Mouse (Mus musculus): ENCODE results near the gene Atp5j. TPM values are rescaled to one million over a fixed set of nuclear protein-coding genes. Genes with fewer than 3 reads are reported as not detected.

Gene Atp5j
- total RNA-seq, 2 experiments from 2014 or later = 355 to 408 TPM

DNA sequence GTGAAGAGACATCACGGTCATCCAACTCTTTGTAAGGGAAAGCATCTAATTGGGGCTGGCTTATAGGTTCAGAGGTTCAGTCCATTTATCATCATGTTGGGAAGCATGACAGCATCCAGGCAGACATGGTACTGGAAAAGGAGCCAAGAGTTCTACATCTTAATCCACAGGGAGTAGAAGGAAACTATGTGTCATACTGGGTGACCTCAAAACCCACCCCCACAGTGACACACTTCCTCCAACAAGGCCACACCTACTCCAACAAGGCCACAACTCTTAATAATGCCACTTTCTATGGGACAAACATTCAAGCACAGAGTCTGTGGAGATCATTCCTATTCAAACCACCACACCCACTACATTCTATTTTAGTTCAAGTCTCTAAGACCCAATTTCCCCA lies 25.2 kb downstream of the Atp5j start:
- DNase-seq (ENCODE audit: extremely low spot score in 1 of 2, low spot score in 1 of 2) = no peak

- no peak for DNase-seq (ENCODE audit: extremely low spot score in 1 of 2, low spot score in 1 of 2)
Measured at GRCm38 (mm10) chr16:84807874-84808273, 27.6 kb downstream of the Atp5j start.

DNA sequence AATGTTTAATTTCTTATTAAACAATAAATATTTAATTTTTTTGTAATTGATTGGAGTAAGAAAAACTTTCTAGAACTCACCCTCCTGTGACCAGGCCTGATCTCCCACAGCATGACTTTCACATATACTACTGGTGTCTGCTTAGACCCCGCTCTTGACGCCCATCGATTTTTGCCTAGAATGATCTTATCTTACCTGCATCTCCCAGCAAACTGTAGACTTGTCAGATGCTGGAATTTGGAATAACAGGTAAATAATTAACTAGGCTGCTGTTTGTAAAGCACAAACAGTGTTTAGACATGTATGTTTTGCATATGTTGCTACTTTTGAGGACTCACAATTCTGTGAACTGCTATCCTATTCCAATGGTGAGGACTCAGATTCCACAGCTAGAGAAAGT lies 29.2 kb downstream of the Atp5j start:
- no peak for DNase-seq (ENCODE audit: extremely low spot score in 1 of 2, low spot score in 1 of 2)

GRCm38 (mm10) chr16:84804866-84805265 lies 30.6 kb downstream of the Atp5j start:
- no peak for DNase-seq (ENCODE audit: extremely low spot score in 1 of 2, low spot score in 1 of 2)

- DNase-seq (ENCODE audit: extremely low spot score in 1 of 2, low spot score in 1 of 2) = no peak
Measured at GRCm38 (mm10) chr16:84802217-84802616, 33.2 kb downstream of the Atp5j start.

DNA sequence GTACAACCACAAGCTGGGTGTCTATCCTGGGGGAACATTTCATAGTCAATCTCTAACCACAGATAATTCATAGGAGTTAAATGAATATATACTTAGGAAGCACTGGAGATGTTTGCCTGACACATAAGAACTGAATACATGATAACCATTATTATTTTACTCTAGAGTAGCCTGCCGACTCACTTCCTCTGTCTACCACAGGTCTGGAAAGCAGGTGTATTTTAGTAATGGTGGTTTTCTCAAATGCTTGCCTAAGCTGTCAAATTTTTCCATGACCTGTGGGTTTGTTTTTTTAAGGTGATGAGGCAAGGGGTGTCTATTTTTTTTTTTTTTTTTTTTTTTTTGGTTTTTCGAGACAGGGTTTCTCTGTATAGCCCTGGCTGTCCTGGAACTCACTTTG lies 35.4 kb downstream of the Atp5j start:
- DNase-seq (ENCODE audit: extremely low spot score in 1 of 2, low spot score in 1 of 2) = no peak

GRCm38 (mm10) chr16:84796678-84797077 lies 38.7 kb downstream of the Atp5j start:
- DNase-seq (ENCODE audit: extremely low spot score in 1 of 2, low spot score in 1 of 2) = no peak

- DNase-seq (ENCODE audit: extremely low spot score in 1 of 2, low spot score in 1 of 2) = no peak
Measured at GRCm38 (mm10) chr16:84795337-84795736, 40.1 kb downstream of the Atp5j start.

DNA sequence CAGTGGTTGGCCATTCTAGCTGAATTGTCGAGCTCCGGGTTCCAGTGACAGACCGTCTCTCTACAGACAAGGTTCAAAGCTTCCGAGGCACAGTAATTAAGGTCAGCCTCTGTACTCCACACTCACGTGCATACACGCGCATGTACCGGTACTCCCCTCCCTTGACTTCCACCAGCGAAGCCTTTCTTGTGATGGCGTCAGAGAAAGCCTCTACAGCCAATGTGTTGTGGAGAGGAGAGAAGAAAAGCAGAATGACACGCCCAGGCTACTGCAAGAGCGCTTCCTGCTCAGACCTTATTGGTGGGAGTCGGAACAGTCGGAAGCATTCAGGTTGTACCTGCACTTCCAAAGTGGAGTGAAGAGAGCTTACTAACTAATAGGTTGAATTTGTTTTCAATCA lies 42.0 kb downstream of the Atp5j start:
- DNase-seq (ENCODE audit: extremely low spot score in 1 of 2, low spot score in 1 of 2) = no peak

DNA sequence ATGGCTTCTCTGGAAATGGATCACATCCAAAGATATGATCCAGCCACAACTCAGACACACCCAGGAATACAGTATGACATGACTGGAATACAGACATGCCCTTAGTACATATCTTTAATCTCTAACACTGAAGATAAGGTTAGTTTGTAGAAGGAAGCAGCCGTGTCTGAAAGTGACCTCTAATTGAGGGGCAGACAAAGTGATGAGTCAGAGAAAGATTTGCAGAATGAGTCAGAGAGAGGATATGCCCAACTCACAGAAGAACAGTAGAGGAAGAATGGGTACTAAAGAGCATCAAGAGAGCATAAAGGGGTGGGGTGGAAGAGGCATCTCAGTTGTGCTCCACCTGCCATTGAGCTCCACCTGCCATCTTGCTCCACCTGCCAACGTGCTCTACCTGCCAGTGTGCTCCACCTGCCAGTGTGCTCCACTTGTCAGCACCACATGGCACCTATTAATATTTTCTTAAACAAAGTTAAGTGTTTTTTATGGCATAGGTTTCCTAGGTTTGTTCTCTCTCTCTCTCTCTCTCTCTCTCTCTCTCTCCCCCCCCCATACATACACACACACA lies 44.7 kb downstream of the Atp5j start:
- DNase-seq (ENCODE audit: extremely low spot score in 1 of 2, low spot score in 1 of 2) = no peak

- no peak for DNase-seq (ENCODE audit: extremely low spot score in 1 of 2, low spot score in 1 of 2)
Measured at GRCm38 (mm10) chr16:84784966-84785365, 50.5 kb downstream of the Atp5j start.

- DNase-seq (ENCODE audit: extremely low spot score in 1 of 2, low spot score in 1 of 2) = no peak
Measured at GRCm38 (mm10) chr16:84783279-84783678, 52.1 kb downstream of the Atp5j start.

GRCm38 (mm10) chr16:84779718-84780117 lies 55.7 kb downstream of the Atp5j start:
- DNase-seq (ENCODE audit: extremely low spot score in 1 of 2, low spot score in 1 of 2) = no peak

DNA sequence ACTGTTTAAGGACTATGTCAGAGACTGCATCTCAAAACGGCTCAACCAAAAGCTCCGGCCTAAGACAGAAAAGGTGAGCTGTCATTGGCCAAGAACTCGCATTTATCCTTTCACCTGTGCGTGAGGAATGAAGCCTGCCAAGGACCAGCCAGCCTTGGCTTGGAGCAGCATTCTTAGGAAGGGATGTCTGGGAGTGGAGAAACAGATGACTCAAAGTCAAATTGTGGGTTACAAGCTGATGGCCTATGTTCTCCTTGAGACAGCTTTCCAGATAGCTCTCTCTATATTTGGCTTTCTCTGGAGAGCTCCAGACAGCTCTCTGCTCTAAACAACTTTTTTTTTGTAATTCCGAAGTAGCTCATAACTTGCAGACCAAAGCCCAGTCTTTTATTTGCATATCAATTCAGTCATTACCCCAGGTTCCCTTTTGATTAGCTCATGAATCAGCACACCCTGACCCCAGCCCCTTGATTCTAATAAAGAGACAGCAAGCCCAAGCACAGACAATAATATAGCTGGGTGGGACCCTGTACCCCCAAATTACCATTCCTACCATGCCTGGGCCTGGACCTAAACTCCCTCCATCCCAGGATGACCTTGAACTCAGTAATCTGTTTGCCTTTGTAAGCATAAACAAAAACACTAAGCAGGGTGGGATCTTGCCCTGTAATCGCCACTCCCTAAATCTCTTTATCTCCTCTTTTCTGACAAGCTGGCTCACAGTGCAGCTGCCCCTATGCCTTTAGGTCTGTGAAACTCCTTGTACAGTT lies 56.4 kb downstream of the Atp5j start:
- DNase-seq (ENCODE audit: extremely low spot score in 1 of 2, low spot score in 1 of 2) = no peak

DNA sequence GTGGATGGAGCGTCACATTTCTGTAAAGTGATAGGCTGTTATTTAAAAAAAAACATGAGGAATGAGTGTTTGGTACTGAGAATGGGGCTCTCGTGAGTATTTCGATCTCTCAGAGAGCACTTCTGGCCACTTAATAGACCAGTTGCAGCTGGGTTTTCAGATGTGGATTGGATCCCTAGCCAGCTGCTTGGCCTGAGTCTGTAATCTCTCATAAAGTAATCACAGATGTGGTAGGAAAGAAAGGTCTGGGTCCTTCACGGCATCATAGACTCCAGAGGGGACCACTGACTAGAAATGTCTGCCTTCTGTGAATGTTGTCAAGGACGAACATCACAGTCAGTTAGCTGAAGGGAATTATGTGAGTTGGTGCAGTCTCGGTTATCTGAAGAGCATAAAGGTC lies 57.0 kb downstream of the Atp5j start:
- DNase-seq (ENCODE audit: extremely low spot score in 1 of 2, low spot score in 1 of 2) = no peak

Other genes with a start within 250 kb of the Atp5j start
- gene Mrpl39, start 99.9 kb downstream of the Atp5j start, total RNA-seq (2021) = 10 to 100 TPM; 21.1 to 22.6 TPM
- 10 to 100 TPM; 22.4 TPM for gene Jam2, start 61.5 kb downstream of the Atp5j start, total RNA-seq (2021)
- 10 to 100 TPM; 24.1 to 25.9 TPM for gene Gabpa, start 700 bp downstream of the Atp5j start, total RNA-seq (2021)